Mouse (Mus musculus): ENCODE data around the gene Ccdc96.
A peak's percentile ranks its signal among the peaks of the same experiment; 100 is the strongest.

The Ccdc96 gene

DNA sequence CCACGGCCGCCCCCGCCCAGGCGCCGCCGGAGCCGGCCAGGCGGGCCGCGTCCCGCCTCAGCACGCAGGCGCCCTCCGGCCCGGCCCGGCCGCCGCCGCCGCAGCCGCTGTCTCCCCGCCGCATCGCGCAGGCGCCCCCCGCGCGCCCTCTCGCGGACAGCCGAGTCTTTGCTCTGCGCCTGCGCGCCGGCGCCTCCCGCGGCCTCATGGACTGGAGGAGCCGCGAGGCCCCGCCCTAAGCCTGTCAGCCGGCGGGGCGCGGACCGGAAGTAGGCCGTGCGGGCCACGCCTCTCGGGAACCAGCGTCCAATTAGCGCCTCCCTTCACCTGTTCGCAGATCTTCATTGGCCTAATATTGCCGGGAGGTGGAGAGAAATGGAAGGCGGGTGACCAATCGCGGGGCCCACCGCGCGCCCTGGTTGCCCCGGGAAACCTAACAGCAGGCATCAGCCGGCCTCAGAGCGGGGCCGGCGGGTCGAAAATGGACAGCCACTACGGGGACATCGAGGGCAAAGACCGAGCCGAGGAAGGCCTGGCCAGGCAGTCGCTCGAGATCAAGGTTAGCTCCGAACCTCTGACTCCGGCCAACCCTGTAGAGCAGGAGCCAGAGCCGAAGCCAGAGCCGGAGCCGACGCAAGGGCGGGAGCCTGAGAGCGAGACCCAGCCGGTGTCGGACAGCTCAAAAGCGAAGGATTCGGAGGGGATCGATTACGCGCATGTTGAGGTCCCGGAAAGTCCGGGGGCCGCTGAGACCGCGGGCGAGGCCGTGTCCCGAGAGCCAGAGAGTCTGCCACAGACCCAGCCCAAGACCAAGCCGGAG is at the start of gene Ccdc96, which contains the start of gene Tada2b:
Ccdc96 (plus strand) TSS at position 418 of the 820 bp plus-strand sequence.
Tada2b (minus strand) TSS at position 115 of the 820 bp plus-strand sequence.
- peak; percentile 99 for DNase-seq (ENCODE audit: low spot score in 2 of 2)

DNA sequence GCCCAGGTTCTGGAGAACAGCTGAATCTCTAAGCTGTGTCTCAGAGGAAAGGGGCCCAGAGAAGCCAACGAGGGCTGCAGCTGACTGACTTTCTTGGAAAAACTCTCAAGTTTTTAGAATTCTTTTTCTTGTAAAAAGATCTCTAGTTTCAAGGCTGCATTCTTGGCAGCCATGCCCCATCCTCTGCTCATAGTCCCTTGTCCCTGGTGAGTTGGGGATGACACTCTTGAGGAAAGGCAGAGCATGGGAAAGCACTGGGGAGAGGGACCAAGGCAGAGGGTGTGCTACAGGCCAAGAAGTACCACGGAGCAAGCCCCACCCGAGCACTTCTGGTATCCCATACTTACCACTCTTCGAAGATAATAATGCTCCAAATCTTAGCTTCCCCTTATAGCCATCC is 47.5 kb upstream of the Ccdc96 start:
- no peak for DNase-seq (ENCODE audit: low spot score in 2 of 2)

DNA sequence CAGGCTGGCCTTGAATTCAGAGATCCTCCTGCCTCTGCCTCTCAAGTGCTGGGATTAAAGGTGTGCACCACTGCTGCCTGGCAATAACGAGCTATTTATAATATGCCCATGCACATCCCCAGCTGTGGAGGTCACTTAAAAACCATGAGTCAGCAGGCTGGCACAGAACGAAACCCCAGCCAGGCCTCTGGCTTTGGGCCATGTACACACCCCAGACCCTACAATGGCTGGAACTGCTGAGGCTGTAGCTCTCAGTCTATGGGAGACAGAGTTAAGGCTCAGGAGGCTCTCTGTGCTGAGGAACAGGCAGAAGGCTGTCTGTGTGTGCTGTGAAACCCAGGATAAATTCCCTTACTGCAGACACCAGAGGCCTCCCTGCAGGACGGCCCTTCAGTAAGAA is 43.6 kb upstream of the Ccdc96 start:
- DNase-seq (ENCODE audit: low spot score in 2 of 2), result no peak

DNA sequence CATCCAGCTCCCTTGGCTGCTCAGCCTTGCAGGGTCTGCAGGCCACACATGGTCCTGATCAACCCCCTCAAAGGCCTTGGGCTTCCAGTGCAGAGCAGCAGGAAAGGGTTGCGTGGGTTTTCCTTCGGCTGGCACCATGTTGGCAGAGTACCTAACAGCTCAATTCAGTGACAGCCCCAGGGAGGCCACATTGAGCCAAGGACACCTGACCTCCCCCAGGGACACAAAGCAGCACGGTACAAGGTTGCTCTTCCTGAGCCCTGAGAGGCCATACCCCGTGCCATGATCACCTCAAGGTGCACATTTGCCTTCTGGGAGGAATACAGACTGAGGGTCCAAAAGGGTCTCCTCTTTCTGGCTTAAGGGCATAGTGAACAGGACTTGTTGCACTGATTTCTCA is 39.8 kb upstream of the Ccdc96 start:
- no peak for DNase-seq (ENCODE audit: low spot score in 2 of 2)

DNA sequence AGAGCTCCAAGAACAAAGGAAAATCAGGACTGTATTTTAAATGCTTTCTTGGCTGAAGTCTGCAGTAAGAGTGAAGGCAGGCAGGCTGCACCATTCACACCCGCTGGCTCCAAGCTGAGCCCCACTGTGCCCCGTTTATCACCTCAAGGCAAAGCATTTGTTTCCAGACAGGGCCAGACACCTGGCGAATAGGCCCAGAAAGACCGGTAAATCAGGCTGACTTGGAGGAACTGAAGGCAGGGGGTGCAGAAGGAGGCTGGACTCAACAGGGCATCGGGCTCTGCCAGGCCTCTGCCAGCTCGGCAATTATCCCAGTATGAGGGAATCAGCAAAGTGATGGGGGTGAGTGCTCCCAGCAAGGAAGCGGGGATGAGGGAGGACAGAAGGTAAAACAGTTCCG is 39.4 kb upstream of the Ccdc96 start:
- DNase-seq (ENCODE audit: low spot score in 2 of 2), result no peak

DNA sequence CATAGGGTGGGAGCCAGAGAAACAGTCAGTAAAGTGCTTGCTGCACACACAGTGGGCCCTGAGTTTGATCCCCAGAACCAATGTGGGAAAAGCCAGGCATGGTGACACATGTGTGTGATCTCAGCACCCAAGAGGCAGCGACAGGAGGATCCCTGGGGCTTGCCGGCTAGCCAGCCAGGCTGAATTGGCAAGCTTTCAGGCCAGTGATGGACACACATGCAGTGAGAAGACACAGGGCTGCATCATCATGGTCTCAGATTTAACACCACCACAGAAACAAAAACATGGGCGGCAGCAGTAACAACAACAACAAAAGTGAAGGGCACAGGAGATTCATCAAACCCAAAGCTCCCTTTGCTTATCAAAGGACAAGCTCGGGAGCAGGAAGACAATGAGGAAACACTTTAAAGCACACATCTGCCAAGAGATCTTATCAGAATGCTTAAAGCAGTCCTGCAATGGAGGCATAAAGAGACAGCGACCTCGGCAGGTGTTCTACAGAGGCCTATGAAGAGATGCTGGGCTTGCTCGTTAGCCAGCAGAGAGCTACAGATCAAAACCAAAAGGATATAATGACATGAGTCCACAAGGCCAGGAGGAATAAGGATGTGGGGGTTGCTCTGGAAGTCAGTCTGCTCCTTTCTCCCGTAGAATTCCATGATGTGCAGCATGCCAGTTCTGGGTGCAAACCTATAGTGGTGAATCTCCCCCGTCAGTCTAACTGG is 38.1 kb upstream of the Ccdc96 start:
- DNase-seq (ENCODE audit: low spot score in 2 of 2), result no peak

DNA sequence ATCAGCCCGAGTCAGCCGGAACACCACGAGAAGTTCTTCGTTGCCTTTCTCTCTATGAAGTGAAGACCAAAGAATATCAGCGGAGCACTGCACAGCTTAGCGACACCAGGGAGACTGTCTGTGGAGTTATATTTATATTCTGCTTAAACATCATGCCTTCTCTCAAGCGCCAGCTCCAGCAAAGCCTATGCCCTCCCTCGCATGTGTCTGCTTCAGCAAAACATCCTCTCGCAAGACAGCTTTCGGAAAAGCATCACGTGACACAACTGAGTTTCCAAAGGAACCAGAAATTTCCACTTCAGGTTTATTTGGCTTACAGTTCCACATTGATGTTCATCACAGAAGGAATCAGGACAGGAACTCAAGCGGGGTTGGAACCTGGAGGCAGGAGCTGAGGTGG is 36.5 kb upstream of the Ccdc96 start:
- no peak for DNase-seq (ENCODE audit: low spot score in 2 of 2)

DNA sequence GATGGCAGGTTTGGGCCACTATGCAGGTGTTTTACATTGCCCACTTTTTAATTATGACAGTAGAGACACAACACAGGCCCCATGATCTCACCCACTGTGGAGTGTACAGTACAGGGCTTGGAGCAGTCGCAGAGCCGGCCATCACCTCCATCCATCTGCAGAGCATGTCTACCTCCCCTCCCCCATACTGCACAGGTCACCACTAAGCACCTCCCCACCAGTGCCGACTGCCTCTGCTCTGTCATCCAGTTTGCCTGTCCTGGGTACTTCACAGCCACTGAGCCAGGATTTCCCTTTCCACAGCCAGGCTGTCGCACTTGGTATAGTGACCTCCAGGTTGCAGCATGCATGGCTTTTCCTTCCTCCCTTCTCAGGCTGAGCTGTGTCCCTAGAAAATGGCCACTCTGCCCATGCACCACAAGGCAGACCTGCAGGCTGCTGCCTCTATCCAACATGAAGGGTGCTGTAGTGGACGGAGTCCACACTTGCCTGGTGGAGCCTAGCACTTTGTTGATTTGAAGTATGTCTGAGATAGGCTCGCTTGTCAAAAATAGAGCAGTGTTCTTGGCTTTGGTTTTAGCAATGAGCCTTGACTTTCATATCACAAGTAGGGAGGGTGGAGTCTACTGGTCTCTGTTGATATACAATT is 34.6 kb upstream of the Ccdc96 start:
- no peak for DNase-seq (ENCODE audit: low spot score in 2 of 2)

DNA sequence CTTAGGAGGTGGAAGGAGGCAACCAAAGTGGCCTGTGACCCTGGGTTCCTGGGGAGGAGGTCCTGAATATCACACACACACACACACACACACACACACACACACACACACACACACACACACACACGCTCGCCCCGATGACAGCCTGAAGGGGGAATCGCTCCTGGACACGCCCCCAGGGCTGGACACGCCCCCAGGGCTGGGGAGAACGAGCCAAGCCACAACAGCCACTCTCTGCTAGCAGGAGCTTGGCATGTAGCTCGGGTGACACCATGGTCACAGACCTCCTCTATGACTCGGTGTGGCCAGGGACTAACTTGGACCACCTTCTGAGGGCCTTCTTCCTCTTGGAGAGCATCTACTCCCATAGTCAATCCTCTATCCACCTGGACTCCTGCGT is 33.3 kb upstream of the Ccdc96 start:
- no peak for DNase-seq (ENCODE audit: low spot score in 2 of 2)

DNA sequence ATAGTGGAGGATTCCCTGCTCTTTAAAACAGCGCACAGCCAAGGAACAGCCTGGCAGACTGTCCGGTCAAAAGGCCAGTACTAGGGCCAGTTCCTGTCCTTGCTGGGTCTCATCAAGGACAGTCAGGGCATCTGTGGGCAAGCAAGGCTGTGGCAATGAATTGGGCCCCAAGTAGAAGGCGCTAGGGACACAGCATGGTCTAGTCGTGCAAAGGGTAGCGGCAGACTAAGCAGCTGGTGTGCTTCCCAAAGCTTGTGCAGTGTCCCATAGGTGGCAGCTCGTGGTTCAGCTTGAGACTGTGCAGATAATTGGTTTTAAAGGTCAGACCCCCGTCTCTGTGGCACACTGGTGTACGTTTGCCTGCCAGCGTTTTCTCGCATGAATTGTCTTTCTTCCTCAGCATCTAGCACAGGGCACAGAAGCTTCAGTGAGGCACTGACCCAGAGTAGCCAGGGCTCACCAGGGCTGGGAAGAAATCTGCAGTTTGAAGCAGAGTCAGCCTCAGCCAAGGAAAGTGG is 32.5 kb upstream of the Ccdc96 start:
- DNase-seq (ENCODE audit: low spot score in 2 of 2), result no peak

DNA sequence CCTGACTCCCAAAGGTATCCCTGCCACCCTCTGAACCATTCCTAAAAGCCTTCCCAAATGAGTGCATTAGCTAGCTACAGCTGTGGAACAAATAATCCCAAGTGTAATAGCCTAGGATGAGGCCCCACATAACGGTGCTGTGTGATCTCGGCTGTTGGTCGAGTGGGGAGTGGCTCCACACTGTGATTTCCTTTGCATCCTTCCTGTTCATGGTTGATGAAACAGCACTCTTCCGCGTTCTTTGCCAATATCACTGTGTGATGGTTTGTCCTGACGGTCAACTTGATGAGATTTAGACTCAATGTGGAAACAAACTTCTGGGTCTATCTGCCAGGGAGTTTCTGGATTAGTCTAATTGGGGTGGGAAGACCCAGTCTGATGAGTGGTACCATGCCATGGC is 31.6 kb upstream of the Ccdc96 start:
- DNase-seq (ENCODE audit: low spot score in 2 of 2), result peak; percentile 51 to 60

DNA sequence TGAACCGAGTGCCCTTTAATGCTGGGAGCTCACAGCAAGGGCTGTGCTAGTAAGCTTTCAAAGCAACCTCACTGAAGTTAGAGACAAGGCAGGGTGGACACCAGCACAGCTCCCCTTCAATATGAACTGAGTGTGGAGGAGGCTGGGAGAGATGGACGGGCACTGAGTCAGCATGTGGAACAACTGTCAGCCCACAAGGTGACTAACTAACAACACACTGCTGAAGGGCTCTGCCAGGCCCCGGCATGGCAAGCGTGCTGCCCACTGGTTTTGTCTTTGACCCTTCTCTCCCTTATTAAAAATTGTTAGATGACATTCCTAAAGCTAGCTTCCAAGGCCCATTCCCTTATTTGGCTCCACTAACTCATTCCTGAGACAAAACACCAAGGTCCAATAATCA is 26.7 kb upstream of the Ccdc96 start:
- DNase-seq (ENCODE audit: low spot score in 2 of 2), result no peak

DNA sequence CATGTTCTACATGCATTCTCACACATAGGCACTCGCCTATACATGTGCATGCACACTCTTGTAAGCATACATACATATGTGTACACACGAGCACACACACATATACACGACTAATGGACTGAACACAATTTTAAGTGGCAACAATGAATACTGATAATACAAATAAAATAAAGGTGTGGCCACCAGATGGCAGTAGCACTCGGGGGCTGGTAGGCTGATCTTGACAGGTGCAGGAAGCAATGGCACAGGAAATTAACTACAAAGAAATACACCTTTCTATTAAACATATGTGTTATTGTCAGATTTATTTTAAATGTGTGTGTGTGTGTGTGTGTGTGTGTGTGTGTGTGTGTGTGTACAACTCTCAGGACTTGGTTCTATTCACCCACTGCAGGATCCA is 25.5 kb upstream of the Ccdc96 start:
- DNase-seq (ENCODE audit: low spot score in 2 of 2), result peak; percentile 56 to 61

DNA sequence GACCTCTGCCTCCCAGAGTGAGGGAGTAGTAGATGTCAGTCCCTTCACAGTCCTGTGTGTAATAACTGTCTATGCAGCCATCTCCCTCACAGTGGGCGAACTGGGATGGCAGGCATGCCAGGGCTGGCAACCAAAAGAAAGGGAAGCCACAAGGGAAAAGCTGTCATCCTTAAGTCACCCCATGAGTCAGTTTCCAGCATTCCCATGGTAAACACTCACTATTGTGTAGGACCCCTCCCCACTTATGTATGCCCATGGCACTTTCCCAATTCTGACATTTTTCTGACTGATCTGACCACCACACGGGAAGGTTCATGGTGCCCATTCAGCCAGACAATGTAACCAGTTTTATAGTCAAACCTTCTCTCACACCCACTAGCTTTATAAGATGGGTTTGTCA is 23.7 kb upstream of the Ccdc96 start:
- DNase-seq (ENCODE audit: low spot score in 2 of 2), result no peak

DNA sequence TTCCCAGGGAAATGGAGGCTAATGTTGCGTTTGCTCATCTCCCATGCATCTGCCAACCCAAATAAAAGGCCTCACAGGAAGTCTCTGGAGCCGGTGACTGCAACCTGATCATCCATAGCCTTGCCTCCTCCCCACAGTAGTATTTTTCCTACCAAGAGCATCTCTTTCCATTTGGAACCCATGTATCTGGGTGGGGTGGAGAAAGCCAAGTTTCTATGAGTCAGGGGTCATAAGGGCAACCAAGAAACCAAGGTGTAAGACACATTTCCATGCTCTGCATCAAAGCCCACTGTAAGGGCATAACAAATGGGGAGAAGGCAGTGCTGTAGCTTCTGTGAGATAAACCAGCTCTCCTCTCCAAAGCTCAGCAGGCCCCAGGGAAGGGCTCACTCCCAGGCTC is 23.2 kb upstream of the Ccdc96 start:
- DNase-seq (ENCODE audit: low spot score in 2 of 2), result no peak

DNA sequence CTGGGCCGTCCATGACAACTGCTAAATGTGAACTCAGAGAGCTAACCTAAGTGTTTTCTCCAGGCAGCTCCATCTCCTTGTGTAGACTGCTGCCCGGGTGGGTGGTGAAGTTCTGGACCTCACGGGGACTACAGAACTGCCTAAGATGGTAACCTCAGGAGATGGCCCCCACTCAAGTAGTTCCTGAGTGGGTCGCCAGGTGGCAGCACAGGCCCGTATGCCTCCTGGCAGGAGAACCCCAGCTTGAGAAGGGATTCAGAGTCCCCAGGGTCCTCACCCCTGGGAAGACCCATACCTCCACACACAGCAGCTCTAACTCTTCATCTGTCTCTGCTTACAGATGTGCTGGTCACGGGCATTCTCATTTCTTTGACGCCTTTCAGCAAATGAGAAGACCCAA is 21.6 kb upstream of the Ccdc96 start:
- peak; percentile 68 to 74 for DNase-seq (ENCODE audit: low spot score in 2 of 2)

DNA sequence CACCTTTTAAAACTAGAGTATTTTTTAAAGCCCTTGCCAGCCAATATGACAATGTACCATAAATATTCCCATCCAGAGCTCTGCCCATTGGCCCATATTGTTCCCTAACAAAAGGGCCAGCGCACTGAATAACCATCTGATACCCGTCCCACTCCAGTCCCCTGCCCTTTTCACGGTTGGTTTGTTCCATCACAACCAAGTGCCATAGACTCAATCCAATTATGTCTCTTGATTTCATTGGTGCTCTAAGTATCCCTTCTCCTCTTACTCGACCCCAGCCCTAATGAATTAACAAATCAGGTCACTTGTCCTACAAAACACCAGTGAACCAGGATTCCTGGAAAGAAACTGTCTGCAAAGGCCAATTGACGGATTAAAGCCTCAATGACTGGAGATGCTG is 21.0 kb upstream of the Ccdc96 start:
- no peak for DNase-seq (ENCODE audit: low spot score in 2 of 2)

DNA sequence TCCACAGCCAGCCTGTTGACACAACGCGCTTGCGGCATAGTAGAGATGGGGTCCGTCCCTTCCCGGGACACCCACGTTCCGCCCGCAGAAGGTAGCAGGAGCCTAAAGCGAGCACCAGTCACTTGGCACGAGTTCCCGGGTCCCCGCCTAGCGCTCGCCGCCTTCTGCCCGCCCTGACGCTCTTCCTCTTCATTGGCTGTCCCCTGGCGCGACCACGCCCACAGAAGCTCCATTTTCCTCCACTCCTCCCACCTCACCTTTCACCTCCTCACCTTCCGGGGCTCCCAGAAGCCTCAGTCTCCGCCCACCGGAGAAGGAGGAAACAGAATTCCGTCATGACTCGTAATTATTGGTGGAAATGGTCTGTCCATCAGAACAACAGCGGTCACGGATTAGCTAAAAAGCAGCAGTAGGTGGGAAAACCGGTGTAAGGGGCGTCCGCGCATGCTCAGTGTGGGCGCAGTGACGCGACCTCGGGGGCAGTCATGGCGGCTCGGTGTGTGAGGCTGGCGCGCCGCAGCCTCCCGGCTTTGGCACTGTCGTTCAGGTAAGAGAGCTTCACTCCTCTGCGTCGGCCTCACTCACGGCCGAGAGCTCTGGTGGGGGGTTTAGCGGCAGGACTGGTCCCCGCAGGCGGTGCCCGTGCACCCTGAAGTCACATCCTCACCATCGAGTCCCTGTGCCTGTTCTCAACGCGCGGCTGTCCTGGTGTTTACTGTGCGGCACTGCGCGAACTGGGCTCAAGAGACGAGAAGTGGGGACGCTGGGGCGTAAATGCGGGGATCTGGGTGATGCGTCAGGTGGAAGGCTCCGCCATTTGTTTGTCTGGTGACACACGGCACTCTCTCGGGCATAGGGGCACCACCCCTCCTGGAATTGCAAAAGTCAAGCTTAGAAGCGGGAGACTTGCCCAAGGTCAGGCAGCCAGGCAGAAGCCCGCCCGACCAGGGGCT is 19.4 kb upstream of the Ccdc96 start, which contains the start of gene Grpel1:
Grpel1 (plus strand) TSS at position 290 of the 953 bp plus-strand sequence.
- peak; percentile 99 to 100 for DNase-seq (ENCODE audit: low spot score in 2 of 2)

DNA sequence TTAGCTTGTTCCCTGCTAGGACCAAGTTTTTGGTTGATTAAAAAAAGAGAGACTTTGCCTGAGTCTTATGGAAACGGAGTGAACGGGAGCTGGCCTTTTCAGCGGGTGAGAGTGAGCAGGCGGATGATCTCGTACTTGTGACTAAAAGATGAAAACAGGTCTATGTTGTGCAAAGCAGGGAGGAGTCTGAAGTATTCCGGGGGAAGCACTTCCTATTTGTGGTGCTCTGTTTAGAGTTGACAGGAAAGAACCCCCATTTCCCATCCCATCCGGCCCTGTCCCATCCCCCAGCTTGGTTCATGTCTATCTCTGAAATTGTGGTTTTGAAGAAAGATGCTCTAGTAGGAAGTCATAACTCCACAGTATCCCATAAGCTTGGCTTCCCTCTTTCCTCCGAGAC is 18.5 kb upstream of the Ccdc96 start:
- DNase-seq (ENCODE audit: low spot score in 2 of 2), result no peak

DNA sequence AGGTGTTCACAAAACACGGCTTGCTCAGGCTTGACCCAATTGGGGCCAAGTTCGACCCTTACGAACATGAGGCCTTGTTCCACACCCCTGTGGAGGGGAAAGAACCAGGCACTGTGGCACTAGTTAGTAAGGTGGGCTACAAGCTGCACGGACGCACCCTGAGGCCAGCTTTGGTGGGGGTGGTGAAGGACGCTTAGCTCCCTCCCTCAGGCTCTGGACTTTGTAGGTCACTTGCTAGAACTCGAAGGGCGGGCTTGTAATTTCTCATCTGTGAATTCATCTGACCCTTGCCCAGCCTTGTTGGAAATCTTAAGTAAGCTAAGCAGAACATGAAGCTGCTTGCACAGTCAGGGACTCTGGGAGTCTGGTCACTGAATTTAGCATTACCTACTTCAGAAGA is 13.2 kb upstream of the Ccdc96 start:
- no peak for DNase-seq (ENCODE audit: low spot score in 2 of 2)

All from spleen, postnatal 36 days (tissue).